Mouse (Mus musculus): ENCODE results near the gene Igf1. TPM values are rescaled to one million over a fixed set of nuclear protein-coding genes. Genes with fewer than 3 reads are reported as not detected.

The Igf1 gene
- polyA plus RNA-seq, 1 experiment from 2014 or later: 30.5 TPM

DNA sequence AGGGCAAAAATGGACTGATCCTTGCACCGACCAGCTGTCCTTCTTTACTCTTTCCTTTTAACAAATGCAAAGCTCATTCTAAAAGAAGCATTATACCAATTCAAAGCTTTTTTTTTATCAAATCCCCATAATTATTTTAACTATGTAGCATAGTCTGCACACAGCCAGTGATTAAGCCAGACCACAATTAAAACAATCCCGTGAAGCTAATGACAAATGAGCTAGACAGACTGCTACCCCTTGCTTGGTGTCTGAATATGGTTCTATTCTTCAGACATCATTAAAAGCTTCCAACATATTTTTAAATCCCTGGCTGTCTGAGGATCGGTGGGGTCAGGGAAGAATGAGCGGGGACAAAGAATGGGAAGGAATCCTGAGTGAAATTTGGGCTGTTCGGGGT lies 127.3 kb downstream of the Igf1 start:
- 88% methylated on average over 5 of the region's 5 CpGs for WGBS
- H3K27me3 ChIP-seq (ENCODE audit: insufficient read depth, low read length): no peaks in the 10 kb centered on the region
- H3K4me2 ChIP-seq (replicated peaks; ENCODE audit: low read depth, low read length): no peak overlapping the region
- no peaks in the 10 kb centered on the region for H3K9me3 ChIP-seq (ENCODE audit: low read length)
- no peak for ATAC-seq (ENCODE audit: low FRiP score, low TSS enrichment)
- H3K4me1 ChIP-seq (ENCODE audit: insufficient read depth, low read length): no peaks in the 10 kb centered on the region
- H3K9ac ChIP-seq (replicated peaks; ENCODE audit: low read length): no peak overlapping the region
- H3K27ac ChIP-seq (ENCODE audit: low read length): no peak overlapping the region
- H3K36me3 ChIP-seq (ENCODE audit: insufficient read depth, low read length): no peaks in the 10 kb centered on the region
- no peak overlapping the region for H3K4me3 ChIP-seq (ENCODE audit: low read length)

GRCm38 (mm10) chr10:87986201-87986600 lies 128.1 kb downstream of the Igf1 start:
- Histone ChIP-seq H3K36me3 (ENCODE audit: insufficient read depth, low read length) (no peaks in the 10 kb centered on the region), H3K4me3 (ENCODE audit: low read length) (no peak overlapping the region), H3K27ac (ENCODE audit: low read length) (no peak overlapping the region), H3K27me3 (ENCODE audit: insufficient read depth, low read length) (no peaks in the 10 kb centered on the region), H3K9ac (replicated peaks; ENCODE audit: low read length) (no peak overlapping the region), H3K4me2 (replicated peaks; ENCODE audit: low read depth, low read length) (no peak overlapping the region), H3K4me1 (ENCODE audit: insufficient read depth, low read length) (no peaks in the 10 kb centered on the region), H3K9me3 (ENCODE audit: low read length) (no peaks in the 10 kb centered on the region)
- no peak for ATAC-seq (ENCODE audit: low FRiP score, low TSS enrichment)
- 69% methylated on average over 3 of the region's 3 CpGs for WGBS

Other genes with a start within 250 kb of the Igf1 start
- 0.26 TPM in 1 of 2 replicates, not detected in the other for gene Pmch, start 232.8 kb downstream of the Igf1 start, polyA plus RNA-seq (2015; fragmentation: Nextera tagmentation; extraction: Ambion mirVana)